Mouse (Mus musculus): ENCODE measurements around the gene Sun1. TPM values are rescaled to one million over a fixed set of nuclear protein-coding genes. Genes with fewer than 3 reads are reported as not detected.

Gene Sun1
- polyA plus RNA-seq, 1 experiment from 2014 or later, result 52.4 TPM

- Histone ChIP-seq H3K27ac (0 out of 2 replicates have a peak overlapping the region, but pooled peaks have one; percentile 7), H3K9ac (no peak overlapping the region), H3K4me3 (no peak overlapping the region), H3K9me3 (no peaks in the 10 kb centered on the region), H3K4me1 (peaks cover 34% of the 10 kb centered on the region), H3K4me2 (no peak overlapping the region), H3K27me3 (no peaks in the 10 kb centered on the region), H3K36me3 (peaks cover 22% of the 10 kb centered on the region)
- WGBS, result 88% methylated on average over 6 of the region's 6 CpGs
- ATAC-seq (ENCODE audit: insufficient number of reproducible peaks, low FRiP score, low TSS enrichment, low read depth), result no peak
Measured at GRCm38 (mm10) chr5:139254938-139255337, 54.5 kb downstream of the Sun1 start.

- H3K36me3 ChIP-seq, result peaks cover 22% of the 10 kb centered on the region
- no peak for ATAC-seq (ENCODE audit: insufficient number of reproducible peaks, low FRiP score, low TSS enrichment, low read depth)
- H3K27me3 ChIP-seq, result no peaks in the 10 kb centered on the region
- 88% methylated on average over 6 of the region's 6 CpGs for WGBS
- no peaks in the 10 kb centered on the region for H3K9me3 ChIP-seq
- H3K27ac ChIP-seq, result peak overlapping the region; percentile 17; the same call in 1 of the 2 replicates
- no peak overlapping the region for H3K4me2 ChIP-seq
- no peak overlapping the region for H3K9ac ChIP-seq
- H3K4me1 ChIP-seq, result peaks cover 34% of the 10 kb centered on the region
- no peak overlapping the region for H3K4me3 ChIP-seq
Measured at GRCm38 (mm10) chr5:139255777-139256176, 55.3 kb downstream of the Sun1 start.

GRCm38 (mm10) chr5:139256211-139256765 lies 55.9 kb downstream of the Sun1 start:
- no peaks in the 10 kb centered on the region for H3K27me3 ChIP-seq
- WGBS, result 75% methylated on average over 3 of the region's 3 CpGs
- H3K4me1 ChIP-seq, result peaks cover 34% of the 10 kb centered on the region
- H3K36me3 ChIP-seq, result peaks cover 26% of the 10 kb centered on the region
- no peaks in the 10 kb centered on the region for H3K9me3 ChIP-seq
- H3K4me3 ChIP-seq, result no peak overlapping the region
- no peak overlapping the region for H3K4me2 ChIP-seq
- H3K27ac ChIP-seq, result peak overlapping the region; percentile 17; the same call in 1 of the 2 replicates
- no peak for ATAC-seq (ENCODE audit: insufficient number of reproducible peaks, low FRiP score, low TSS enrichment, low read depth)
- H3K9ac ChIP-seq, result no peak overlapping the region

GRCm38 (mm10) chr5:139257265-139257664 lies 56.8 kb downstream of the Sun1 start:
- H3K27me3 ChIP-seq, result no peaks in the 10 kb centered on the region
- peaks cover 36% of the 10 kb centered on the region for H3K36me3 ChIP-seq
- H3K9me3 ChIP-seq, result no peaks in the 10 kb centered on the region
- no peak overlapping the region for H3K27ac ChIP-seq
- no peak overlapping the region for H3K9ac ChIP-seq
- peaks cover 29% of the 10 kb centered on the region for H3K4me1 ChIP-seq
- no peak overlapping the region for H3K4me2 ChIP-seq
- 97% methylated on average over 1 of the region's 1 CpGs for WGBS
- ATAC-seq (ENCODE audit: insufficient number of reproducible peaks, low FRiP score, low TSS enrichment, low read depth), result no peak
- no peak overlapping the region for H3K4me3 ChIP-seq

- Histone ChIP-seq H3K4me2 (no peak overlapping the region), H3K4me3 (no peak overlapping the region), H3K9ac (no peak overlapping the region), H3K27me3 (no peaks in the 10 kb centered on the region), H3K4me1 (peaks cover 29% of the 10 kb centered on the region), H3K27ac (no peak overlapping the region), H3K9me3 (no peaks in the 10 kb centered on the region), H3K36me3 (peaks cover 41% of the 10 kb centered on the region)
- 81% methylated on average over 4 of the region's 4 CpGs for WGBS
- no peak for ATAC-seq (ENCODE audit: insufficient number of reproducible peaks, low FRiP score, low TSS enrichment, low read depth)
Measured at GRCm38 (mm10) chr5:139257818-139258217, 57.4 kb downstream of the Sun1 start.

GRCm38 (mm10) chr5:139258371-139259035 lies 58.1 kb downstream of the Sun1 start:
- WGBS, result 96% methylated on average over 8 of the region's 8 CpGs
- no peak overlapping the region for H3K9ac ChIP-seq
- peaks cover 26% of the 10 kb centered on the region for H3K4me1 ChIP-seq
- H3K9me3 ChIP-seq, result no peaks in the 10 kb centered on the region
- no peak overlapping the region for H3K4me2 ChIP-seq
- no peaks in the 10 kb centered on the region for H3K27me3 ChIP-seq
- H3K36me3 ChIP-seq, result peaks cover 48% of the 10 kb centered on the region
- ATAC-seq (ENCODE audit: insufficient number of reproducible peaks, low FRiP score, low TSS enrichment, low read depth), result no peak
- no peak overlapping the region for H3K4me3 ChIP-seq
- H3K27ac ChIP-seq, result no peak overlapping the region

- 75% methylated on average over 5 of the region's 5 CpGs for WGBS
- no peaks in the 10 kb centered on the region for H3K27me3 ChIP-seq
- peaks cover 59% of the 10 kb centered on the region for H3K36me3 ChIP-seq
- H3K4me3 ChIP-seq, result no peak overlapping the region
- peaks cover 12% of the 10 kb centered on the region; the same call in 1 of the 2 replicates for H3K4me1 ChIP-seq
- no peak overlapping the region; the same call in 1 of the 2 replicates for H3K27ac ChIP-seq
- H3K9me3 ChIP-seq, result no peaks in the 10 kb centered on the region
- no peak overlapping the region for H3K9ac ChIP-seq
- ATAC-seq (ENCODE audit: insufficient number of reproducible peaks, low FRiP score, low TSS enrichment, low read depth), result no peak
- no peak overlapping the region for H3K4me2 ChIP-seq
Measured at GRCm38 (mm10) chr5:139259853-139260252, 59.4 kb downstream of the Sun1 start.

GRCm38 (mm10) chr5:139261403-139261802 lies 61.0 kb downstream of the Sun1 start:
- Histone ChIP-seq H3K27ac (no peak overlapping the region), H3K27me3 (no peaks in the 10 kb centered on the region), H3K36me3 (peaks cover 70% of the 10 kb centered on the region), H3K4me2 (no peak overlapping the region), H3K9ac (no peak overlapping the region), H3K9me3 (no peaks in the 10 kb centered on the region), H3K4me1 (peaks cover 3% of the 10 kb centered on the region; the same call in 1 of the 2 replicates), H3K4me3 (no peak overlapping the region)
- 87% methylated on average over 4 of the region's 4 CpGs for WGBS
- ATAC-seq (ENCODE audit: insufficient number of reproducible peaks, low FRiP score, low TSS enrichment, low read depth), result no peak

GRCm38 (mm10) chr5:139267661-139268060 lies 67.2 kb downstream of the Sun1 start:
- Histone ChIP-seq H3K4me2 (no peak overlapping the region), H3K4me3 (no peak overlapping the region), H3K9me3 (no peaks in the 10 kb centered on the region), H3K4me1 (no peaks in the 10 kb centered on the region), H3K27me3 (no peaks in the 10 kb centered on the region), H3K36me3 (peaks cover 72% of the 10 kb centered on the region), H3K27ac (no peak overlapping the region), H3K9ac (no peak overlapping the region)
- ATAC-seq (ENCODE audit: insufficient number of reproducible peaks, low FRiP score, low TSS enrichment, low read depth), result no peak
- whole genome bisulfite sequencing, result 83% methylated on average over 4 of the region's 4 CpGs

GRCm38 (mm10) chr5:139270806-139271521 lies 70.5 kb downstream of the Sun1 start:
- Histone ChIP-seq H3K36me3 (peaks cover 39% of the 10 kb centered on the region), H3K27me3 (no peaks in the 10 kb centered on the region), H3K9ac (no peak overlapping the region), H3K27ac (peak overlapping the region; percentile 33), H3K4me2 (no peak overlapping the region), H3K4me1 (0 out of 2 replicates have a peak, but pooled peaks cover 6% of the 10 kb centered on the region), H3K9me3 (no peaks in the 10 kb centered on the region), H3K4me3 (no peak overlapping the region)
- no peak for ATAC-seq (ENCODE audit: insufficient number of reproducible peaks, low FRiP score, low TSS enrichment, low read depth)
- 68% methylated on average over 16 of the region's 16 CpGs for WGBS

GRCm38 (mm10) chr5:139271994-139272554 lies 71.6 kb downstream of the Sun1 start:
- peaks cover 28% of the 10 kb centered on the region for H3K36me3 ChIP-seq
- H3K27ac ChIP-seq, result no peak overlapping the region
- H3K4me2 ChIP-seq, result no peak overlapping the region
- H3K4me3 ChIP-seq, result no peak overlapping the region
- H3K9ac ChIP-seq, result no peak overlapping the region
- H3K4me1 ChIP-seq, result 0 out of 2 replicates have a peak, but pooled peaks cover 6% of the 10 kb centered on the region
- ATAC-seq (ENCODE audit: insufficient number of reproducible peaks, low FRiP score, low TSS enrichment, low read depth), result no peak
- H3K27me3 ChIP-seq, result no peaks in the 10 kb centered on the region
- H3K9me3 ChIP-seq, result no peaks in the 10 kb centered on the region
- WGBS, result 45% methylated on average over 8 of the region's 8 CpGs

GRCm38 (mm10) chr5:139277287-139277686 lies 76.8 kb downstream of the Sun1 start:
- peaks cover 16% of the 10 kb centered on the region; the same call in 1 of the 2 replicates for H3K4me1 ChIP-seq
- H3K9ac ChIP-seq, result no peak overlapping the region
- H3K36me3 ChIP-seq, result no peaks in the 10 kb centered on the region
- no peak overlapping the region for H3K4me2 ChIP-seq
- no peak overlapping the region for H3K27ac ChIP-seq
- no peaks in the 10 kb centered on the region for H3K9me3 ChIP-seq
- 55% methylated on average over 8 of the region's 8 CpGs for WGBS
- H3K27me3 ChIP-seq, result no peaks in the 10 kb centered on the region
- no peak overlapping the region for H3K4me3 ChIP-seq
- no peak for ATAC-seq (ENCODE audit: insufficient number of reproducible peaks, low FRiP score, low TSS enrichment, low read depth)

All from limb, embryonic 15.5 days (tissue).